Mouse (Mus musculus): ENCODE measurements around the gene St8sia1.

The St8sia1 gene

DNA sequence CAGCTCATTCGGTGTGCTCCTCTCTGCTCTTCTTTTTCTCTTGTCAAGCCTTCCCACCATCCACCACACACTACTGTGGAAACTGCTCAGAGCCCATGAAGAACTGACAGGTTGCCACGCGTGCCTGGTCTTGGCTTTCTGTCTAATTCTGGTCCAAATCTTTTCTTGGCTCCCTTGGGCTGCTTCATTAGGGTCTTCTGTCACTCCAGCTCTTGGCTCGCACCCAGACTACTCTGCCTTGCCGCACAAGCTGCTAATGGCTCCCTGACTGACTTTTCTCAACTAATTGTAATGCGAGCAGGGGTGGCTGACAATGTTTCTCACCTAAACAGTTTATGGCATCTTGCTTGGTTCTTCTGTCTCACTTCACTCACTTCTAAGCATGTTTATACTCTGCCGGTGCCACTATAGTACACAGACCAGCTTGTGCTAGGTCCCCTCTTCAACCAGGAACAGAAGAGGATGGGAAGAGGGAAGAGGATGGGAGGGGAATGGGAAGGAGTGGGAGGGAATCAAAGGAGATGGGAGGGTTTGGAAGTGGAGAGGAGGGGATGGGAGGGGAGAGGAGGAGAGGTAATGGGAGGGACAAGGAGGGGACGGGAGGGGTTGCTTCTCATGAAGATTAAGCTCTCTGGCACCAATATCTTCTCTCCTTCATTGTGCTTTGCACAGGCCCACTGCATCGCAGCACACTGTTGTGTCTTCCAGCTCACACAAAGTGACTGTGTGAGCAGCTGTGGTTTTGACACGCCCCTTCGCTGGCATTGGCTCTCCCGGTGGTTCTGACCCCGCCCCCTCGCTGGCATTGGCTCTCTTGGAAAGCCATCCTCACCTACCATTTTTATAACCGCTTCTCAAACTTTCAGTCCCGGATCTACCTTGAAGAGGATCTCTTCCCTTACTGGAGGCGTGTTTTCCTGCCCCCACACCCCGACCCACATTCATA, 175.9 kb downstream of the St8sia1 start:
- no peak for DNase-seq (ENCODE audit: low spot score)

DNA sequence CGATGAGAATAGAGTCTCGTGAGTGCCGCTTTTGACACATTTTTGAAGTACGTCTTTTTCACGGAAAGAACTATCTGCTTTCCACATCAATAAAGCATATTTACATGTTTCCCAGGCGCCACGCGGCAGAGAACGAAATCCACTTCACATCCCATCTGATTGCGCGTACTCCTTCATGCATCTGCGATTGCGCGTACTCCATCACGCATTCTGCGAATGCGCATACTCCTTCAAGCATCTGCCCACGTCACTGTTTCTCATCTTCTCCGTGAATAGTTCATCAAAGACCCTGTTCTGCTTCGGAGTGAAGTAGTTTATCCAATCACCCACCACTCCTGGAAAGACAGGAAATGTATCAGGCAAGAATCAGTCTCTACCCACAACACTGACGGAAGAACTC, 178.1 kb downstream of the St8sia1 start:
- DNase-seq (ENCODE audit: low spot score) = no peak

DNA sequence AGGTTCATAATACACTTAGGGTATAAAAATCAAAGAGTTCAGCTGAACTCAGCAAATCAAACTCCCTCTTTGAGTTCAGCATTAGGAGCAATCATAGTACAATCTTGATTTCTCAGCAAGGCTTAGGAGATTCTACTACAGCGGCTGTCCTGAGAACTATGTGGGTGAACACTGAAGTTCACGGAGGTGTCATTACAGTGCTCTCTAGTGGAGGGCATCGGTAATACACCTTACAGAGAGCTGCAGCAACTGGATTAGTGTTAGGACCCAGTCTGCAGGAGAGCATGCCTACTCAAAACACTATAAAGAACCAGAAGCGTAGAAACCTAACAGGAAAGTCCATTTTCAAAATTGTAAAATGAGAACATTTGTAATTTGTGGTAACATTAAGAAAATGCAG, 178.9 kb downstream of the St8sia1 start:
- DNase-seq (ENCODE audit: low spot score) = peak; percentile 82

GRCm38 (mm10) chr6:142781286-142781685, 183.0 kb downstream of the St8sia1 start:
- peak; percentile 65 for DNase-seq (ENCODE audit: low spot score)

DNA sequence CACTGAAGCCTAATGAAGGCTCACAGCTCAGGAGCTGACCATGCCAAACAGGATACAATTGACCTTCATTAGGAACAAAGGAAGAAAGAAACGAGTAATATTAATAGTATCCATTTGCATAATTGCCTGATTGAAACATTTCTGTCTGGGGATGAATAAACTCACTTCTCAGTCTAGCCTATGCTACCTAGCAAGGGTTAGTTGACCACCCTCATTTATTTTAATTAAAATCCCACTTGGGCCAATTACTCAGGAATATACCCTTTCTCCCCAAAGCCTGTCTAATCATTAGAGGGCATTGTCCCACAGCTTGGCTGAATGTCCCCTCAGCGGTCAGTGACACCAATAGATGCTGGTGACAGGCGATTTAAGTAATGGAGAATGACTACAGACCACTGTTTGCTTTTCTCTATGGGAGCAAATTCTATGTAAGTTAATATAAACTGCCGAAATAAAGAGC, 183.6 kb downstream of the St8sia1 start:
- peak; percentile 73 for DNase-seq (ENCODE audit: low spot score)

- peak; percentile 72 for DNase-seq (ENCODE audit: low spot score)
Measured at GRCm38 (mm10) chr6:142779812-142780573, 184.3 kb downstream of the St8sia1 start.

- peak; percentile 81 for DNase-seq (ENCODE audit: low spot score)
Measured at GRCm38 (mm10) chr6:142779045-142779811, 185.0 kb downstream of the St8sia1 start.

DNA sequence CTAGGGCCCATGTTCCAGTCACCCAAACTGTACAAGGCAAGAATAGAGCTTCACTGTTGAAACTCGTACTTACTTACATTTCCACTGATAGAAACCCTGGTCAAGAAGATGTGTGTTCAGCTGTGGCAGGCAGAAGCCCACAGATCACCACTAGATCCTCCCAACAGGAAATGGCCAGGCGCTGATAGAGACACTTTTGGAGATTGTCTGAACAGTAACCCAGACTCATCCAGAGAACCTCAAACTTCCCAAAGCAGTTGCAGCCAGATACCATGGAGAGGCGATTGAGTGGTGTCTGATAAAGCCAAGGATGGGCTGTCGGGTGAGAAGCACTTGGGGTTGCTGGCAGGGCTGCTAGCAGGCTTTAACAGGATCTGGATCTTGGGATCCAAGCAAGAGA, 187.3 kb downstream of the St8sia1 start:
- no peak for DNase-seq (ENCODE audit: low spot score)

GRCm38 (mm10) chr6:142773566-142773965, 190.7 kb downstream of the St8sia1 start:
- no peak for DNase-seq (ENCODE audit: low spot score)

GRCm38 (mm10) chr6:142771643-142772042, 192.6 kb downstream of the St8sia1 start:
- no peak for DNase-seq (ENCODE audit: low spot score)

All from retina, embryonic 14.5 days (tissue).